Mouse (Mus musculus): ENCODE data around the gene Cit. TPM values are rescaled to one million over a fixed set of nuclear protein-coding genes. Genes with fewer than 3 reads are reported as not detected.

Cit gene
- polyA plus RNA-seq, 1 experiment from 2014 or later = 39.8 TPM

GRCm38 (mm10) chr5:115942389-115942788 lies 97.3 kb downstream of the Cit start:
- 92% methylated on average over 3 of the region's 3 CpGs for WGBS
- Histone ChIP-seq H3K4me1 (ENCODE audit: control insufficient read depth, insufficient read depth, low read depth, low read length) (no peaks in the 10 kb centered on the region), H3K27ac (ENCODE audit: low read depth, low read length) (no peak overlapping the region), H3K4me3 (ENCODE audit: low read length) (no peak overlapping the region), H3K27me3 (replicated peaks; ENCODE audit: control insufficient read depth, insufficient read depth, low read length) (no peaks in the 10 kb centered on the region), H3K9ac (ENCODE audit: low read depth, low read length) (no peak overlapping the region), H3K4me2 (ENCODE audit: low read length) (no peak overlapping the region), H3K36me3 (ENCODE audit: control insufficient read depth, insufficient read depth, low read length) (peaks cover 14% of the 10 kb centered on the region), H3K9me3 (ENCODE audit: control insufficient read depth, low read length) (no peaks in the 10 kb centered on the region)
- ATAC-seq = no peak

- no peak overlapping the region for H3K4me3 ChIP-seq (ENCODE audit: low read length)
- H3K27ac ChIP-seq (ENCODE audit: low read depth, low read length) = no peak overlapping the region
- peaks cover 14% of the 10 kb centered on the region for H3K36me3 ChIP-seq (ENCODE audit: control insufficient read depth, insufficient read depth, low read length)
- WGBS = 45% methylated on average over 11 of the region's 11 CpGs
- no peak overlapping the region for H3K4me2 ChIP-seq (ENCODE audit: low read length)
- no peaks in the 10 kb centered on the region for H3K4me1 ChIP-seq (ENCODE audit: control insufficient read depth, insufficient read depth, low read depth, low read length)
- H3K9me3 ChIP-seq (ENCODE audit: control insufficient read depth, low read length) = no peaks in the 10 kb centered on the region
- no peak overlapping the region for H3K9ac ChIP-seq (ENCODE audit: low read depth, low read length)
- H3K27me3 ChIP-seq (replicated peaks; ENCODE audit: control insufficient read depth, insufficient read depth, low read length) = no peaks in the 10 kb centered on the region
- ATAC-seq = no peak
These were observed 99.9 kb downstream of the Cit start for GRCm38 (mm10) chr5:115944791-115945490.

GRCm38 (mm10) chr5:115947622-115948353 lies 102.7 kb downstream of the Cit start:
- Histone ChIP-seq H3K9me3 (ENCODE audit: control insufficient read depth, low read length) (no peaks in the 10 kb centered on the region), H3K4me3 (ENCODE audit: low read length) (no peak overlapping the region), H3K36me3 (ENCODE audit: control insufficient read depth, insufficient read depth, low read length) (peaks cover 23% of the 10 kb centered on the region), H3K4me1 (ENCODE audit: control insufficient read depth, insufficient read depth, low read depth, low read length) (no peaks in the 10 kb centered on the region), H3K9ac (ENCODE audit: low read depth, low read length) (no peak overlapping the region), H3K27ac (ENCODE audit: low read depth, low read length) (no peak overlapping the region), H3K27me3 (replicated peaks; ENCODE audit: control insufficient read depth, insufficient read depth, low read length) (no peaks in the 10 kb centered on the region), H3K4me2 (ENCODE audit: low read length) (no peak overlapping the region)
- ATAC-seq = no peak
- 93% methylated on average over 15 of the region's 15 CpGs for WGBS

GRCm38 (mm10) chr5:115950936-115951335 lies 105.9 kb downstream of the Cit start:
- Histone ChIP-seq H3K4me1 (ENCODE audit: control insufficient read depth, insufficient read depth, low read depth, low read length) (no peaks in the 10 kb centered on the region), H3K4me3 (ENCODE audit: low read length) (no peak overlapping the region), H3K4me2 (ENCODE audit: low read length) (no peak overlapping the region), H3K27me3 (replicated peaks; ENCODE audit: control insufficient read depth, insufficient read depth, low read length) (no peaks in the 10 kb centered on the region), H3K36me3 (ENCODE audit: control insufficient read depth, insufficient read depth, low read length) (peaks cover 36% of the 10 kb centered on the region), H3K9me3 (ENCODE audit: control insufficient read depth, low read length) (no peaks in the 10 kb centered on the region), H3K27ac (ENCODE audit: low read depth, low read length) (no peak overlapping the region), H3K9ac (ENCODE audit: low read depth, low read length) (no peak overlapping the region)
- ATAC-seq = no peak
- WGBS = 93% methylated on average over 7 of the region's 7 CpGs

GRCm38 (mm10) chr5:115953173-115953572 lies 108.1 kb downstream of the Cit start:
- Histone ChIP-seq H3K36me3 (ENCODE audit: control insufficient read depth, insufficient read depth, low read length) (peaks cover 36% of the 10 kb centered on the region), H3K27me3 (replicated peaks; ENCODE audit: control insufficient read depth, insufficient read depth, low read length) (no peaks in the 10 kb centered on the region), H3K4me3 (ENCODE audit: low read length) (no peak overlapping the region), H3K9me3 (ENCODE audit: control insufficient read depth, low read length) (no peaks in the 10 kb centered on the region), H3K4me1 (ENCODE audit: control insufficient read depth, insufficient read depth, low read depth, low read length) (no peaks in the 10 kb centered on the region), H3K27ac (ENCODE audit: low read depth, low read length) (no peak overlapping the region), H3K9ac (ENCODE audit: low read depth, low read length) (no peak overlapping the region), H3K4me2 (ENCODE audit: low read length) (no peak overlapping the region)
- no peak for ATAC-seq
- 91% methylated on average over 6 of the region's 6 CpGs for WGBS

GRCm38 (mm10) chr5:115954084-115954483 lies 109.0 kb downstream of the Cit start:
- WGBS = 97% methylated on average over 6 of the region's 6 CpGs
- H3K9me3 ChIP-seq (ENCODE audit: control insufficient read depth, low read length) = no peaks in the 10 kb centered on the region
- no peak overlapping the region for H3K9ac ChIP-seq (ENCODE audit: low read depth, low read length)
- H3K4me1 ChIP-seq (ENCODE audit: control insufficient read depth, insufficient read depth, low read depth, low read length) = no peaks in the 10 kb centered on the region
- H3K36me3 ChIP-seq (ENCODE audit: control insufficient read depth, insufficient read depth, low read length) = peaks cover 36% of the 10 kb centered on the region
- no peak for ATAC-seq
- H3K4me3 ChIP-seq (ENCODE audit: low read length) = no peak overlapping the region
- H3K27ac ChIP-seq (ENCODE audit: low read depth, low read length) = no peak overlapping the region
- no peaks in the 10 kb centered on the region for H3K27me3 ChIP-seq (replicated peaks; ENCODE audit: control insufficient read depth, insufficient read depth, low read length)
- H3K4me2 ChIP-seq (ENCODE audit: low read length) = no peak overlapping the region

GRCm38 (mm10) chr5:115954549-115954948 lies 109.5 kb downstream of the Cit start:
- no peak overlapping the region for H3K4me3 ChIP-seq (ENCODE audit: low read length)
- peaks cover 36% of the 10 kb centered on the region for H3K36me3 ChIP-seq (ENCODE audit: control insufficient read depth, insufficient read depth, low read length)
- H3K9me3 ChIP-seq (ENCODE audit: control insufficient read depth, low read length) = no peaks in the 10 kb centered on the region
- no peaks in the 10 kb centered on the region for H3K4me1 ChIP-seq (ENCODE audit: control insufficient read depth, insufficient read depth, low read depth, low read length)
- H3K9ac ChIP-seq (ENCODE audit: low read depth, low read length) = no peak overlapping the region
- 89% methylated on average over 14 of the region's 14 CpGs for WGBS
- no peak for ATAC-seq
- H3K4me2 ChIP-seq (ENCODE audit: low read length) = no peak overlapping the region
- H3K27ac ChIP-seq (ENCODE audit: low read depth, low read length) = no peak overlapping the region
- H3K27me3 ChIP-seq (replicated peaks; ENCODE audit: control insufficient read depth, insufficient read depth, low read length) = no peaks in the 10 kb centered on the region

- WGBS = 86% methylated on average over 14 of the region's 14 CpGs
- no peaks in the 10 kb centered on the region for H3K4me1 ChIP-seq (ENCODE audit: control insufficient read depth, insufficient read depth, low read depth, low read length)
- H3K9ac ChIP-seq (ENCODE audit: low read depth, low read length) = no peak overlapping the region
- no peak overlapping the region for H3K4me2 ChIP-seq (ENCODE audit: low read length)
- no peak overlapping the region for H3K4me3 ChIP-seq (ENCODE audit: low read length)
- H3K9me3 ChIP-seq (ENCODE audit: control insufficient read depth, low read length) = no peaks in the 10 kb centered on the region
- no peaks in the 10 kb centered on the region for H3K27me3 ChIP-seq (replicated peaks; ENCODE audit: control insufficient read depth, insufficient read depth, low read length)
- no peak overlapping the region for H3K27ac ChIP-seq (ENCODE audit: low read depth, low read length)
- H3K36me3 ChIP-seq (ENCODE audit: control insufficient read depth, insufficient read depth, low read length) = peaks cover 36% of the 10 kb centered on the region
- no peak for ATAC-seq
These were observed 110.1 kb downstream of the Cit start for GRCm38 (mm10) chr5:115955131-115955530.

GRCm38 (mm10) chr5:115956048-115956447 lies 111.0 kb downstream of the Cit start:
- Histone ChIP-seq H3K9ac (ENCODE audit: low read depth, low read length) (no peak overlapping the region), H3K27me3 (replicated peaks; ENCODE audit: control insufficient read depth, insufficient read depth, low read length) (no peaks in the 10 kb centered on the region), H3K4me3 (ENCODE audit: low read length) (no peak overlapping the region), H3K27ac (ENCODE audit: low read depth, low read length) (no peak overlapping the region), H3K4me2 (ENCODE audit: low read length) (no peak overlapping the region), H3K4me1 (ENCODE audit: control insufficient read depth, insufficient read depth, low read depth, low read length) (no peaks in the 10 kb centered on the region), H3K9me3 (ENCODE audit: control insufficient read depth, low read length) (no peaks in the 10 kb centered on the region), H3K36me3 (ENCODE audit: control insufficient read depth, insufficient read depth, low read length) (peaks cover 35% of the 10 kb centered on the region)
- ATAC-seq = no peak
- WGBS = 99% methylated on average over 14 of the region's 14 CpGs
